Mouse (Mus musculus): ENCODE results near the gene Elavl4. TPM values are rescaled to one million over a fixed set of nuclear protein-coding genes. Genes with fewer than 3 reads are reported as not detected.

The Elavl4 gene
- total RNA-seq, 1 experiment from 2014 or later, result 5.4 TPM

DNA sequence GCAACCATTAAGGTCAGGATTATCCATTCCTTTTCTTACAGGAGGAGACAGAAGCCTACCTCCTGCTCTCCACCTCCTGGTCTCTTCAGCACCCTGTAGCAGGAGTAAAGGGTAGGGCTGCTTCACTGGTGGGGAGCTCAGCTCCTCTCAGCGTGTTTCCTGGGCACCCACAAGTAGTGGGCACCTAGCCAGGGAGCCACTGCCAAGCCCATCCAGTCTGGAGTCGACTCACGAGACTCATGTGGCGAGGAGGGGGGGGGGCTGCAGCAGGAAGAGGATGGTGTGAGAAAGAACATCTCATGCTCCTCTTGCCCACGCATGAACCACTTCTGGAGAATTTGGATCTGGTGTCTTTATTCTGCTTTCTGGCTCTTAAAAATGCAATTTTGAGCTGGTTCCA lies 186.5 kb downstream of the Elavl4 start:
- DNase-seq, result no peak

DNA sequence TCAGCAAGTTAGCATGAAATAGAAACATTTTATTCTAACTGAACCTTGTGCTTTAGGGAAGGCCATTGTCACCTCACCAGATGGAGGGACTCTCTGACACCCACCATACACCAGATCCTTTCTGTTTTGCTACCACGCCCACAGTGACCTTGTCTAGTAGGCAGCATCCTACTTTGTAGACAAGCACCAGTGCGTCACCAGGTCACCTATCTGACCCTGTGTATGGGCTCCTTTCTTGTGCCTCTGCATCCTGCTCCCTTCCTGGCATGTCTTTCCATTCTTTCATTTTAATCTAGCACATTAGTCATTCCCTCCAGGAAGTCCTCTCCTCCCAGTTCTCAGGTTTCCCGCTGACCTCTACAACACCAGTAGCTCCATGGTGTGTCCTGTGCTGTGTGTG lies 190.1 kb downstream of the Elavl4 start:
- DNase-seq, result no peak

DNA sequence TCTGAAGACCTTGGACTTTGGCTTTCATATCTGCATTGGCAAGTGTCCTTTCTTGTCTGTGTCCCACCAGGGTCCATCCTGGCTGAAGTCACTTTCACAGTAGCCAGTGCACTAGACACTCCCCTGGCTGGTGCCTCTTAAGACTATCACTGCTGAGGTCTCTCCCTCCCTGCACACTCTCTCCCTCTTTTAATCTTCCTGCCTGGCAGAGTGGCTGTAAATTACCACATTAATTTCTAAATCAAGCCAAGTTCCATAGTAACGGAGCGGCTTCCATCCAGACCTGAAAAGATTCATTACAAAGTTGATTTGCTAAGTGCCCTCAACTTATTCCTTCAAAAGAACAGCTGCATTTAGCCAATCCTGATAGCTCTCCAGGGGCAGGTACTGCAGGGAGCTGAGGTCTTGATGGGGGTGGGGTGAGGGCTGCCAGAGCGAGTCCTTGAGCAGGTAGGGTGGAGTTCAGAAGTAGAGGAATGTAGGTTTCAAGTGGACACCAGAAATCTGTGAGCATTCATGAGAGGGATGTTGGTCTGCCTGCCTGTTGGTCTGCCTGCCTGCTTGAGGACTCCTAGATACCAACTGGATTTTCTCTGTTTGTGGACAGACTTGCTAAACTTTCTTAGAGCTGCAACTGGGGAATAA lies 194.1 kb downstream of the Elavl4 start:
- DNase-seq, result no peak

DNA sequence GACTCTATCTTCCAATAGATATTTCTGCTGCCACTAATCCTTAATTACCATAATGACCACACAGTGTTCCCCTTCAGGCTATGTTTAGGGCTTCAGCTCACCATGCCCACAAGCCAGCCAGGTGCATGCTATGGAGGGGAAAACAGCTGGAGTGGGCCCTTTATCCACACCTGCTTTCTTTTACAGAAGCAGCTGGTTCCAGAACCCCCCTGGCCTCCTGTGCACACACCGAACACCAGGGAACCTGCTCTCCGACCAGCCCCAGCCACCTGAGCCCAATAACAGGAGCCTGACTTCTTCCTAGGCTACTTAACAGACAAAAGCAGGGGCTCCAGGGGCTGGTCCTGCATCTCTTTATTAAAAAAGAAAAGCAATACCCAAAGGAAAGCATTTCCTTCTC lies 195.8 kb downstream of the Elavl4 start:
- DNase-seq, result no peak

Other genes starting within 250 kb of the Elavl4 start
- 1.2 and 1.9 TPM in 2 replicates for gene Agbl4, start 45.8 kb upstream of the Elavl4 start, total RNA-seq (2021)

All from adrenal gland, postnatal 25 days (tissue).